Mouse (Mus musculus) brain, embryonic 14.5 days (tissue): Measurements from ENCODE around the gene Baz1a. TPM values are rescaled to one million over a fixed set of nuclear protein-coding genes. Genes with fewer than 3 reads are reported as not detected.
A peak's percentile ranks its signal among the peaks of the same experiment; 100 is the strongest.
"Not testable (repeated sequence)": the region's sequence is repeated elsewhere in the genome, so short reads cannot be mapped to it uniquely, and the experiment has no call there.

Experiments
- DNase-seq: peaks from one replicate; pipeline ENCODE4 v3.0.0-alpha.2; 2011; ENCODE audit warnings: low read depth
- CTCF ChIP-seq: fragments of 200-500 bp; IDR thresholded peaks from 2 replicates; pipeline ENCODE4 v1.5.1; 2012; ENCODE audit warnings: inconsistent platforms, mild to moderate bottlenecking, moderate library complexity, borderline replicate concordance; ENCODE audit not compliant: insufficient read depth, insufficient read length; ENCODE audit errors: extremely low read depth
- POLR2A ChIP-seq: fragments of 200-500 bp; IDR thresholded peaks from 2 replicates; pipeline ENCODE4 v1.6.1; 2012; ENCODE audit warnings: mild to moderate bottlenecking, inconsistent platforms, borderline replicate concordance; ENCODE audit not compliant: poor library complexity, insufficient read depth, insufficient read length, severe bottlenecking; ENCODE audit errors: extremely low read depth
- polyA plus RNA-seq: library from polyadenylated mRNA; depleted of rRNA; stranded (reverse); fragments of >200 nt; gene quantifications from 2 replicates; pipeline ENCODE4 v1.2.3, GENCODE M21; 2012

Gene Baz1a
- polyA plus RNA-seq, 1 experiment, result 7.0 TPM

DNA sequence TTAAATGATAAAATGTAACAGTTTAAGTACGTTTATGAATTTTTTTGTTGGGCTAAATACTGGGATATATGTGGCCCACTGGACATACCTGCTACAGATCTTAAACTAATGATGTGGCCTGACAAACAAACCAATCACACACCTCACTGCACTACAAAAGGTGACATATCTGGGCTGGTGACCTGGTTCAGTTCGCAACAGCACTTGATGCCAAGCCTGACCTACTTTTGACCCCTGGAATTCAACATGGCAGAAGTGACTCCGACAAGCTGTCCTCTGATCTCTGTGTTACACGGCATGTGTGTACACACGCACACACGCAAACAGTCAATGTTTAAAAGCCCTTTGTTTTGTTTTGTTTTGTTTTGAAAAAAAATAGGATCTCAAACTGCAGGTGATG is 68.0 kb downstream of the Baz1a start:
- no peak for DNase-seq
- TF ChIP-seq POLR2A, result no peak
- no peak for TF ChIP-seq CTCF

GRCm38 (mm10) chr12:54942586-54943157 is 71.5 kb downstream of the Baz1a start:
- not testable (repeated sequence) for DNase-seq

DNA sequence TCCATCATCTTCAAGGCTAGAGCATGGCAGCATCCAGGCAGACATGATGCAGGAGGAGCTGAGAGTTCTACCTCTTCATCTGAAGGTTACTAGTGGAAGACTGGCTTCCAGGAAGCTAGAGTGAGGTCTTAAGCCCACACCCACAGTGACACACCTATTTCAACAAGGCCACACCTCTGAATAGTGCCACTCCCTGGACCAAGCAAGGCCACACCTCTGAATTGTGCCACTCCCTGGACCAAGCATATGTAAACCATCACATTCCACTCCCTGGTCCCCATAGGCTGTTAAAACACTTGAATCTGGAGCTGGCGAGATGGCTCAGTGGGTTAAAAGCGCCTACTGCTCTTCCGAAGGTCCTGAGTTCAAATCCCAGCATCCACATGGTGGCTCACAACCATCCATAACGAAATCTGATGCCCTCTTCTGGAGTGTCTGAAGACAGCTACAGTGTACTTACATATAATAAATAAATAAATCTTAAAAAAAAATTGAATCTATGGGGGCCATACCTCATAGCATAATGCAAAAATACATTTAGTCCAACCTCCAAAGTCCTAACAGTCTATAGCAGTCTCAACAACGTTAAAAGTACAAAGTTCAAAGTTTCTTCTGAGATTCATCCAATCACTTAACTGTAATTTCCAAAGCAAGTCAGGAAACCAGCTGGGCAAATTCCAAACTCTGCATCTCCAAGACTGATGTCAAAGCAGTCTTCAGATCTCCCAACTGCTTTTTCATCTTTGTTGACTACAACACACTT is 76.4 kb downstream of the Baz1a start:
- not testable (repeated sequence) for DNase-seq

- no peak for TF ChIP-seq CTCF
- no peak for TF ChIP-seq POLR2A
- no peak for DNase-seq
These were observed 103.8 kb downstream of the Baz1a start for GRCm38 (mm10) chr12:54910387-54910786.

DNA sequence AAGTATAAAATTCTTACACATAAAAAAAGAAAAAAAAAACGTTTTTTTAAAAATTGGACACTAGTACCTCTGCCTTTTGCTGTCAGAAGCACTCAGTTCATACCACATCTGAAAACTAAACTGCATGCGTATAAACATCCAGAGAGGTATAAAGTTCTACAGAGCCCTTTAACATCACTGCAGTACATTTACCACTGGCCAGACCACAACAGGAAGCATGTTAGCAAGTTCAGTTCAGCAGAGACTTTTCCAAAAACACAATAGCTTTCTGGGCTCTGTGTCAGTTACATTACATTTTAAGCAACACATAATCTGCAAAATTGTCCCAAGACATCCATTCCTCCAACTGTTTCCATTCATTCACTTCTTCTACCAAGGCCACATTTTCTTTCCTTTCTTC is 121.6 kb downstream of the Baz1a start:
- DNase-seq, result not testable (repeated sequence)

DNA sequence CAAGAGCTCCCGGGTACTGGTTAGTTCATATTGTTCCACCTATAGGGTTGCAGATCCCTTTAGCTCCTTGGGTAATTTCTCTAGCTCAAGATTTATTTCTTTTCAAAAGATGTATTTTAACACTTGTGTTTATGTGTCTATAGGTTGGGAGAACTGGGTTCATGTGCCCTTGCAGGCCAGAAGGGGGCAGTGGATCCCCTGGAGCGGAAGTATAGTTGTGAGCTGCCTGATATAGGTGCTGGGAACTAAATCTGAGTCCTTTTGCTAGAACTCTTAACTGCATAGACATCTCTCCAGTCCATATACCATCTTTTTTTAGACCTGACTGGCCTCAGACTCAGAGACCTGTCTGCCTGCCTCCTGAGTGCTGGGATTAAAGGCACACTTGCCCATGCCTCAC is 123.7 kb downstream of the Baz1a start:
- TF ChIP-seq POLR2A (no peak), CTCF (peak; percentile 3; the same call in 1 of the 2 replicates)
- no peak for DNase-seq

- TF ChIP-seq POLR2A (no peak), CTCF (no peak)
- DNase-seq, result no peak
These were observed 126.5 kb downstream of the Baz1a start for GRCm38 (mm10) chr12:54887580-54888127.

- DNase-seq, result peak; percentile 86
- TF ChIP-seq CTCF (peak; percentile 66; the same call in 1 of the 2 replicates), POLR2A (no peak)
These were observed 134.5 kb downstream of the Baz1a start for GRCm38 (mm10) chr12:54879630-54880029.

- no peak for DNase-seq
- TF ChIP-seq CTCF, result no peak
- TF ChIP-seq POLR2A, result no peak
These were observed 134.9 kb downstream of the Baz1a start for GRCm38 (mm10) chr12:54879211-54879610.

DNA sequence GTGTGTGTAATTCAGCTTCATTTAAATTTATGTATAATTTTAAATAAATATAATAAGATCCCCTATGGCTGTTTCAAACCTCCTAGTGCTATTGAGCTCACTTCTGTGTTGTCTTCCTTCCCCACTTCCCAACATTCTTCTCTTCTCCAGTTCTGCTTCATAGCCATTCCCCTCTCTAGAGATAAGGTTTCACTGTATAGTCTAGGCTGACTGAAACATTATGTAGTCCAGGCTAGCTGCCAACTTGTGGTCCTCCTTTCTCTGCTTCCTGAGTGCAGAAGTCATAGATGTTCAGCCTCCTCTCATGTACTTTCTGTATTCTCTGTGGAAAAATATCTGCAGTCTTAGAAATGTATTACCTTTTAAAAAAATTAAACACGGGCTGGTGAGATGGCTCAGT is 136.3 kb downstream of the Baz1a start:
- no peak for DNase-seq
- TF ChIP-seq CTCF, result no peak
- TF ChIP-seq POLR2A, result no peak

- TF ChIP-seq CTCF (no peak), POLR2A (no peak)
- DNase-seq, result peak; percentile 5
These were observed 137.3 kb downstream of the Baz1a start for GRCm38 (mm10) chr12:54876879-54877278.

GRCm38 (mm10) chr12:54874711-54875110 is 139.4 kb downstream of the Baz1a start:
- DNase-seq, result peak; percentile 11
- no peak for TF ChIP-seq CTCF
- no peak for TF ChIP-seq POLR2A

- peak; percentile 44; the same call in 1 of the 2 replicates for TF ChIP-seq CTCF
- peak; percentile 47 for TF ChIP-seq POLR2A
These were observed 151.3 kb downstream of the Baz1a start, which contains the start of gene Cfl2 for GRCm38 (mm10) chr12:54862606-54863535. Gene Cfl2 (minus strand): TSS chr12:54862877.

More at GRCm38 (mm10) chr12:54862606-54863535, 151.3 kb downstream of the Baz1a start, which contains the start of gene Cfl2:
- peak; percentile 94 for DNase-seq
